Mouse (Mus musculus) lung, embryonic 16.5 days (tissue): ENCODE measurements at regions not wholly inside any gene's neighbourhood (a gene's known extent, or its start where the extent isn't known, plus 50 kb on each side); places are given as distances from the start of the nearest gene placed in this dataset.
A peak's percentile ranks its signal among the peaks of the same experiment; 100 is the strongest.

ENCODE experiments used
- ATAC-seq: fragments of 200-750 bp; cut with Nextera tagmentation; 2 replicates; pipeline ENCODE4 v1.8.0; 2017; ENCODE audit warnings: low read depth, mild to moderate bottlenecking, moderate library complexity
- H3K27ac ChIP-seq: fragments of 300-500 bp; sonication (generic); 2 replicates; pipeline ENCODE4 v1.5.1; 2014; ENCODE audit warnings: mild to moderate bottlenecking, control low read depth, low read length
- H3K27me3 ChIP-seq: fragments of 300-500 bp; sonication (generic); 2 replicates; pipeline ENCODE4 v1.6.1; 2014; ENCODE audit warnings: low read depth, low read length, mixed read lengths; ENCODE audit not compliant: control insufficient read depth, insufficient read depth
- H3K36me3 ChIP-seq: fragments of 300-500 bp; sonication (generic); 2 replicates; pipeline ENCODE4 v1.6.1; 2014; ENCODE audit warnings: low read length; ENCODE audit not compliant: control insufficient read depth, insufficient read depth
- H3K4me1 ChIP-seq: fragments of 300-500 bp; sonication (generic); replicated peaks from 2 replicates; pipeline ENCODE4 v1.6.1; 2014; ENCODE audit warnings: low read length, mixed read lengths; ENCODE audit not compliant: control insufficient read depth, insufficient read depth
- H3K4me2 ChIP-seq: fragments of 300-500 bp; sonication (generic); 2 replicates; pipeline ENCODE4 v1.6.1; 2014; ENCODE audit warnings: low read depth, low read length, control low read depth
- H3K4me3 ChIP-seq: fragments of 300-500 bp; sonication (generic); 2 replicates; pipeline ENCODE4 v1.5.1; 2014; ENCODE audit warnings: mild to moderate bottlenecking, low read length, control low read depth
- H3K9ac ChIP-seq: fragments of 300-500 bp; sonication (generic); 2 replicates; pipeline ENCODE4 v1.6.1; 2014; ENCODE audit warnings: low read length, control low read depth
- H3K9me3 ChIP-seq: fragments of 300-500 bp; sonication (generic); 2 replicates; pipeline ENCODE4 v1.6.1; 2016; ENCODE audit warnings: low read length; ENCODE audit not compliant: control insufficient read depth
- WGBS: fragments of 180-500 bp; shearing (Covaris S2); extraction: QIAGEN DNeasy Blood & Tissue Kit; methylation state at CpG from one replicate; pipeline ENCODE4 v1.1.7; 2014; 5-methylcytosine and 5-hydroxymethylcytosine counted together

DNA sequence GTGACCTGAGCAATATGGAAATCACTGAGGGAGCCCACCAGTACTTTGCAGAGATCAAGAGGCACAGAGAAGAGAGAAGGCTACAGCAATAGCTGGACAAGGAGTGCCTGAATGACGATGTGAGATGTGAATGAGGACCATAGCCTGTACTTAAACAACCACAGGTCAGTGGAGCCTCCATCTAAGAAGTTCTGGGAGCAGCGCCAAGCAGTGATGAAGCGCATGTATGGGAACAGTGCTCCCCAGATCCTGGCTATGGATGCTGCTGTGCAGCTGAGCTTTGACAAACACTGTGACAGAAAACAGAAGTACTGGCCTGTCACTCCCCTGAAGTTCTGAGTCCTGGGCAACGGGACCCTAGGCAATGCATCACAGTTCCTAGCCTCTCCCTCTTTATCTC lies 875.3 kb downstream of the Phex start:
- 58% methylated on average over 4 of the region's 4 CpGs for WGBS
- H3K9ac ChIP-seq: no peak overlapping the region
- no peaks in the 10 kb centered on the region for H3K9me3 ChIP-seq
- H3K4me2 ChIP-seq: no peak overlapping the region
- peak; percentile 61 for ATAC-seq
- H3K27ac ChIP-seq: no peak overlapping the region
- H3K27me3 ChIP-seq: no peaks in the 10 kb centered on the region
- H3K4me3 ChIP-seq: no peak overlapping the region
- no peaks in the 10 kb centered on the region for H3K4me1 ChIP-seq
- H3K36me3 ChIP-seq: no peaks in the 10 kb centered on the region

DNA sequence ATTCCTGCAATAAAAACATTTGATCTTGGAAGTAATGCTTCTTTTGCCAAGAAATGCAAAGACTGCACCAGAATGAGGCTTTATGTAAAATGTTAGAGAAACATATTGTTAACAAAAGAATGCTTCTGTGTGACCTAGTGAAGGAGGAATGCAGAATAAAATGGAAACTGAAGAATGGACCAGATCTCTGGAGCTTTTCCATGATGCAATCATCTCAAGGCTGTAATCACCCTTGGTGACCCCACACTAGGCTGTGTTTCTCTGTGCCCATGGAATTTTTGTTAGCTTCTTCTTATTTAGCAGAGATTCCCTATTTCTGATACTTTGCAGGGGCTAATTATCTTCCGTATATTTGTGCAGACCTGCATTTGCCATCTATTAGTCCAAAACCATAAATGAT lies 877.6 kb downstream of the Phex start:
- no peaks in the 10 kb centered on the region for H3K36me3 ChIP-seq
- WGBS: 65% methylated on average over 1 of the region's 1 CpGs

More for the DNA sequence above, 877.6 kb downstream of the Phex start:
- Histone ChIP-seq H3K9me3 (no peaks in the 10 kb centered on the region), H3K27me3 (no peaks in the 10 kb centered on the region), H3K9ac (no peak overlapping the region), H3K4me1 (no peaks in the 10 kb centered on the region), H3K4me3 (no peak overlapping the region), H3K27ac (no peak overlapping the region), H3K4me2 (no peak overlapping the region)
- no peak for ATAC-seq
